Mouse (Mus musculus) right cerebral cortex, postnatal 4 days (tissue): ENCODE measurements at regions not wholly inside any gene's neighbourhood (a gene's known extent, or its start where the extent isn't known, plus 50 kb on each side); places are given as distances from the start of the nearest gene placed in this dataset.

Experiments
- DNase-seq: peaks from one replicate; pipeline ENCODE4 v3.0.0-alpha.2; 2022

- DNase-seq = peak; percentile 40
Observed at GRCm38 (mm10) chr12:6211266-6211665, 835.8 kb upstream of the Klhl29 start.

- DNase-seq = no peak
Observed at GRCm38 (mm10) chr12:6189232-6189631, 813.8 kb upstream of the Klhl29 start.

GRCm38 (mm10) chr12:6168795-6169194 lies 793.3 kb upstream of the Klhl29 start:
- DNase-seq = no peak

GRCm38 (mm10) chr12:6154287-6154686 lies 778.8 kb upstream of the Klhl29 start:
- DNase-seq = no peak

GRCm38 (mm10) chr12:6151476-6151875 lies 776.0 kb upstream of the Klhl29 start:
- no peak for DNase-seq

GRCm38 (mm10) chr12:6132451-6132850 lies 757.0 kb upstream of the Klhl29 start:
- DNase-seq = no peak

GRCm38 (mm10) chr12:6119557-6119956 lies 744.1 kb upstream of the Klhl29 start:
- DNase-seq = no peak

- no peak for DNase-seq
Observed at GRCm38 (mm10) chr12:6115254-6115653, 739.8 kb upstream of the Klhl29 start.

- no peak for DNase-seq
Observed at GRCm38 (mm10) chr12:6097295-6097694, 721.8 kb upstream of the Klhl29 start.

GRCm38 (mm10) chr12:6087627-6088350 lies 712.3 kb upstream of the Klhl29 start:
- DNase-seq = peak; percentile 3

- no peak for DNase-seq
Observed at GRCm38 (mm10) chr12:6087071-6087470, 711.6 kb upstream of the Klhl29 start.

GRCm38 (mm10) chr12:6046866-6047689 lies 671.6 kb upstream of the Klhl29 start:
- DNase-seq = peak; percentile 5

- DNase-seq = no peak
Observed at GRCm38 (mm10) chr12:6046110-6046509, 670.6 kb upstream of the Klhl29 start.

- DNase-seq = no peak
Observed at GRCm38 (mm10) chr12:6042326-6042725, 666.8 kb upstream of the Klhl29 start.

GRCm38 (mm10) chr12:6024111-6024510 lies 648.6 kb upstream of the Klhl29 start:
- no peak for DNase-seq

- DNase-seq = no peak
Observed at GRCm38 (mm10) chr12:6022490-6022889, 647.0 kb upstream of the Klhl29 start.

GRCm38 (mm10) chr12:6000961-6001360 lies 625.5 kb upstream of the Klhl29 start:
- DNase-seq = no peak

- DNase-seq = no peak
Observed at GRCm38 (mm10) chr12:5997366-5997765, 621.9 kb upstream of the Klhl29 start.

GRCm38 (mm10) chr12:5996672-5997071 lies 621.2 kb upstream of the Klhl29 start:
- DNase-seq = no peak

GRCm38 (mm10) chr12:5983937-5984610 lies 608.6 kb upstream of the Klhl29 start:
- no peak for DNase-seq

- no peak for DNase-seq
Observed at GRCm38 (mm10) chr12:5982096-5982495, 606.6 kb upstream of the Klhl29 start.

GRCm38 (mm10) chr12:5975926-5976325 lies 600.4 kb upstream of the Klhl29 start:
- no peak for DNase-seq

GRCm38 (mm10) chr12:5969556-5969955 lies 594.1 kb upstream of the Klhl29 start:
- no peak for DNase-seq

GRCm38 (mm10) chr12:5956141-5956540 lies 580.7 kb upstream of the Klhl29 start:
- no peak for DNase-seq
